Mouse (Mus musculus): ENCODE measurements around the gene Akt1.

GRCm38 (mm10) chr12:112721424-112722239 lies 46.9 kb upstream of the Akt1 start:
- TF ChIP-seq CTCF (IDR thresholded peaks at IDR 0.05; ENCODE audit: borderline replicate concordance, extremely low read depth, insufficient read depth, insufficient read length) (no peak), POLR2A (IDR thresholded peaks at IDR 0.05; ENCODE audit: borderline replicate concordance, extremely low read depth, insufficient read depth, insufficient read length, poor library complexity, severe bottlenecking) (no peak)

All from brain, embryonic 14.5 days (tissue).